In the genomic region with DNA sequence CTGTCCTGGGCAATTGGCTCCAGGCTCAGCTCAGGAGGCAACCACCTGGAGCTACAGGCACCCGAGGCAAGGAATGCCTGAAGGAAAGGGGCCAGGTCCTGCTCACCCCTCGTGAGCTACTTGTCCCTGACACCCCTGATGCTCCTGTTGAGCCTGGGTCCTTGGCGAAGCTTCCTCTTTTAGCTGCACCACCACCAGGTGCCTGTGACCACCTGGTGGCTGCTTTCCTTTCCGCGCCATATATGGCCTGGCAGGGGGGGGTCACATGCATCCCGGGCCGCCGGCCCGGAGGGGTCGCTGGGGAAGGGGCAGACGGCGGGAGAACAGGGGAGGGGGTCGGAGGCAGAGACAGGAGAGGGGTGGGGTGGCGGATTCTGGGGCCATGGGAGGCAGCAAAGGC, we compare ENCODE assay signal across 12 mouse cellular contexts. TPM values are rescaled to one million over a fixed set of nuclear protein-coding genes. Genes with fewer than 3 reads are reported as not detected.
A peak's percentile ranks its signal among the peaks of the same experiment; 100 is the strongest.
DNase-seq lines count a peak whose midpoint lies in the region; ATAC-seq and TF ChIP-seq lines count a peak whose summit lies in the region.
"Not testable (repeated sequence)": the region's sequence is repeated elsewhere in the genome, so short reads cannot be mapped to it uniquely, and the experiment has no call there.
"Had no signal": no experiment of that assay in that cellular context is flagged by ENCODE, and none has a peak within 500 bp of the region (broad histone marks: within the 10 kb centered on the region; RNA-seq: fewer than 3 reads in every experiment).

No protein-coding gene starts in this region.

- not testable (repeated sequence) for H3K9me3 ChIP-seq in embryonic facial prominence, embryonic 14.5 days (ENCODE audit: control insufficient read depth, low read length); heart, embryonic 10.5 days; hindbrain, embryonic 15.5 days; lung, embryonic 14.5 days (ENCODE audit: low read depth, low read length); neural tube, embryonic 11.5 days (ENCODE audit: control insufficient read depth, low read length); stomach, embryonic 16.5 days (replicated peaks; ENCODE audit: control insufficient read depth, low read length)

- H3K36me3 ChIP-seq in embryonic facial prominence, embryonic 14.5 days (ENCODE audit: control insufficient read depth, insufficient read depth, low read length); heart, embryonic 10.5 days; hindbrain, embryonic 15.5 days; lung, embryonic 14.5 days (ENCODE audit: insufficient read depth); neural tube, embryonic 11.5 days (ENCODE audit: control insufficient read depth, insufficient read depth, low read length); stomach, embryonic 16.5 days (ENCODE audit: control insufficient read depth, insufficient read depth, low read length): not testable (repeated sequence)

- not testable (repeated sequence) for TF ChIP-seq POLR2A in brain, embryonic 14.5 days (IDR thresholded peaks at IDR 0.05; ENCODE audit: borderline replicate concordance, extremely low read depth, insufficient read depth, insufficient read length, poor library complexity, severe bottlenecking)

- not testable (repeated sequence) for H3K4me1 ChIP-seq in embryonic facial prominence, embryonic 14.5 days (ENCODE audit: control insufficient read depth, insufficient read depth, low read length); heart, embryonic 10.5 days; hindbrain, embryonic 15.5 days (replicated peaks); lung, embryonic 14.5 days (ENCODE audit: insufficient read depth); neural tube, embryonic 11.5 days (ENCODE audit: control insufficient read depth, insufficient read depth, low read length); stomach, embryonic 16.5 days (ENCODE audit: control insufficient read depth, insufficient read depth, low read length)

- H3K27me3 ChIP-seq in embryonic facial prominence, embryonic 14.5 days (replicated peaks; ENCODE audit: control insufficient read depth, insufficient read depth, low read length); heart, embryonic 10.5 days (ENCODE audit: insufficient read depth, poor library complexity, severe bottlenecking); hindbrain, embryonic 15.5 days; lung, embryonic 14.5 days (ENCODE audit: insufficient read depth, low read length); neural tube, embryonic 11.5 days (ENCODE audit: control insufficient read depth, insufficient read depth, low read length); stomach, embryonic 16.5 days (ENCODE audit: control insufficient read depth, insufficient read depth, low read length): not testable (repeated sequence)

- H3K4me3 ChIP-seq in embryonic facial prominence, embryonic 14.5 days (ENCODE audit: low read depth, low read length), result peak overlapping the region; percentile 27
- H3K4me3 ChIP-seq in heart, embryonic 10.5 days, result peak overlapping the region; percentile 42
- H3K4me3 ChIP-seq in hindbrain, embryonic 15.5 days, result peak overlapping the region; percentile 42
- H3K4me3 ChIP-seq in layer of hippocampus, adult 2 months, result peak overlapping the region; percentile 39; the same call in 1 of the 2 replicates
- peak overlapping the region; percentile 21 for H3K4me3 ChIP-seq in lung, embryonic 14.5 days (ENCODE audit: low read depth, low read length)
- peak overlapping the region; percentile 24 for H3K4me3 ChIP-seq in neural tube, embryonic 11.5 days (ENCODE audit: low read depth, low read length)
- peak overlapping the region; percentile 27; the same call in 1 of the 2 replicates for H3K4me3 ChIP-seq in stomach, embryonic 16.5 days (replicated peaks; ENCODE audit: low read length)

- WGBS in embryonic facial prominence, embryonic 14.5 days, result 20% methylated on average over 7 of the region's 14 CpGs
- WGBS in heart, embryonic 10.5 days, result 13% methylated on average over 10 of the region's 14 CpGs
- WGBS in hindbrain, embryonic 15.5 days, result 6% methylated on average over 12 of the region's 14 CpGs
- WGBS in lung, embryonic 14.5 days, result 10% methylated on average over 11 of the region's 14 CpGs
- WGBS in neural tube, embryonic 11.5 days, result 11% methylated on average over 10 of the region's 14 CpGs
- 6% methylated on average over 13 of the region's 14 CpGs for WGBS in stomach, embryonic 16.5 days

- ATAC-seq in embryonic facial prominence, embryonic 14.5 days (ENCODE audit: low read depth); hindbrain, embryonic 15.5 days (ENCODE audit: low FRiP score, low read depth); lung, embryonic 14.5 days (ENCODE audit: insufficient read depth); neural tube, embryonic 11.5 days (ENCODE audit: insufficient read depth, low FRiP score, low TSS enrichment); stomach, embryonic 16.5 days (ENCODE audit: insufficient read depth, low FRiP score): not testable (repeated sequence)

- H3K27ac ChIP-seq in embryonic facial prominence, embryonic 14.5 days (replicated peaks; ENCODE audit: low read depth, low read length); heart, embryonic 10.5 days; layer of hippocampus, adult 2 months; lung, embryonic 14.5 days (ENCODE audit: low read depth); neural tube, embryonic 11.5 days (ENCODE audit: low read depth, low read length); stomach, embryonic 16.5 days (ENCODE audit: low read length): not testable (repeated sequence)
- peak overlapping the region; percentile 59; the same call in 1 of the 2 replicates for H3K27ac ChIP-seq in hindbrain, embryonic 15.5 days (replicated peaks)

- DNase-seq in brain, embryonic 14.5 days (ENCODE audit: low read depth), result peak; percentile 13
- DNase-seq in embryonic facial prominence, embryonic 14.5 days (ENCODE audit: low spot score); layer of hippocampus, adult 2 months (ENCODE audit: low spot score in 2 of 2): not testable (repeated sequence)
- DNase-seq in heart, embryonic 10.5 days (ENCODE audit: low spot score), result peak; percentile 47
- DNase-seq in lung, embryonic 14.5 days, result peak; percentile 0
- DNase-seq in neural tube, embryonic 11.5 days (ENCODE audit: low spot score), result peak; percentile 9

- not testable (repeated sequence) for TF ChIP-seq CTCF in brain, embryonic 14.5 days (IDR thresholded peaks at IDR 0.05; ENCODE audit: borderline replicate concordance, extremely low read depth, insufficient read depth, insufficient read length); layer of hippocampus, adult 2 months (conservative IDR thresholded peaks at IDR 0.05); lung, embryonic 14.5 days (IDR thresholded peaks at IDR 0.05; ENCODE audit: low read depth)

- H3K9ac ChIP-seq in embryonic facial prominence, embryonic 14.5 days (ENCODE audit: low read depth, low read length), result 0 out of 2 replicates have a peak overlapping the region, but pooled peaks have one; percentile 34
- H3K9ac ChIP-seq in hindbrain, embryonic 15.5 days, result peak overlapping the region; percentile 39
- not testable (repeated sequence) for H3K9ac ChIP-seq in lung, embryonic 14.5 days; neural tube, embryonic 11.5 days (ENCODE audit: low read length); stomach, embryonic 16.5 days (ENCODE audit: low read length)

- peak overlapping the region; percentile 54 for H3K4me2 ChIP-seq in embryonic facial prominence, embryonic 14.5 days (ENCODE audit: low read depth, low read length)
- peak overlapping the region; percentile 65 for H3K4me2 ChIP-seq in hindbrain, embryonic 15.5 days
- H3K4me2 ChIP-seq in lung, embryonic 14.5 days, result peak overlapping the region; percentile 54
- H3K4me2 ChIP-seq in neural tube, embryonic 11.5 days (ENCODE audit: low read depth), result peak overlapping the region; percentile 42
- H3K4me2 ChIP-seq in stomach, embryonic 16.5 days (ENCODE audit: low read depth, low read length), result peak overlapping the region; percentile 53

RNA-seq across cellular contexts. Expression of a gene that starts 0.3 kb away (rescaled TPM):
- polyA plus RNA-seq in brain, embryonic 14.5 days (2012; rRNA removed), result 6.8 and 7.8 TPM in 2 replicates
- 0.19 and 0.21 TPM in 2 replicates for polyA plus RNA-seq in embryonic facial prominence, embryonic 14.5 days (2014; fragmentation: Nextera tagmentation; extraction: Ambion mirVana)
- polyA plus RNA-seq in heart, embryonic 10.5 days (2016; fragmentation: Nextera tagmentation; extraction: Ambion mirVana), result 0.16 and 0.30 TPM in 2 replicates
- 9.2 and 10.3 TPM in 2 replicates for polyA plus RNA-seq in hindbrain, embryonic 15.5 days (2015; fragmentation: Nextera tagmentation; extraction: Ambion mirVana)
- 1 to 10 TPM; 1.1 to 1.2 TPM for total RNA-seq in layer of hippocampus, adult 2 months (2021)
- 0.58 and 0.62 TPM in 2 replicates for polyA plus RNA-seq in lung, embryonic 14.5 days (2014; fragmentation: Nextera tagmentation; extraction: Ambion mirVana)
- polyA plus RNA-seq in neural tube, embryonic 11.5 days (2014; fragmentation: Nextera tagmentation; extraction: Ambion mirVana), result 0.49 and 0.97 TPM in 2 replicates
- polyA plus RNA-seq in stomach, embryonic 16.5 days (2015; fragmentation: Nextera tagmentation; extraction: Ambion mirVana), result 0.29 TPM in 1 of 2 replicates, not detected in the other
- total RNA-seq: granulocyte monocyte progenitor cell, adult 5-6 weeks; liver, adult 2 months had no signal
- polyA plus RNA-seq: liver, adult 2 months; macrophage had no signal

RNA-seq across cellular contexts. Expression of a gene that starts 17.2 kb away (rescaled TPM):
- not detected in 2 replicates for polyA plus RNA-seq in brain, embryonic 14.5 days (2012; rRNA removed)
- not detected in 2 replicates for polyA plus RNA-seq in embryonic facial prominence, embryonic 14.5 days (2014; fragmentation: Nextera tagmentation; extraction: Ambion mirVana)
- polyA plus RNA-seq in heart, embryonic 10.5 days (2016; fragmentation: Nextera tagmentation; extraction: Ambion mirVana), result not detected in 2 replicates
- not detected in 2 replicates for polyA plus RNA-seq in hindbrain, embryonic 15.5 days (2015; fragmentation: Nextera tagmentation; extraction: Ambion mirVana)
- not detected for total RNA-seq in layer of hippocampus, adult 2 months (2021)
- not detected in 2 replicates for polyA plus RNA-seq in lung, embryonic 14.5 days (2014; fragmentation: Nextera tagmentation; extraction: Ambion mirVana)
- not detected in 2 replicates for polyA plus RNA-seq in neural tube, embryonic 11.5 days (2014; fragmentation: Nextera tagmentation; extraction: Ambion mirVana)
- polyA plus RNA-seq in stomach, embryonic 16.5 days (2015; fragmentation: Nextera tagmentation; extraction: Ambion mirVana), result not detected in 2 replicates
- total RNA-seq: granulocyte monocyte progenitor cell, adult 5-6 weeks; liver, adult 2 months had no signal
- polyA plus RNA-seq: inflammation-experienced regulatory T-cells, adult 6 months; liver, adult 2 months; macrophage had no signal
